ENCODE assay signal across 8 mouse cellular contexts in genomic region chr12:70367326-70368248, GRCm38 (mm10). TPM values are rescaled to one million over a fixed set of nuclear protein-coding genes. Genes with fewer than 3 reads are reported as not detected.
A peak's percentile ranks its signal among the peaks of the same experiment; 100 is the strongest.
DNase-seq lines count a peak whose midpoint lies in the region; ATAC-seq and TF ChIP-seq lines count a peak whose summit lies in the region.

No protein-coding gene starts in this region.

- TF ChIP-seq CTCF in forebrain, postnatal 0 days (IDR thresholded peaks at IDR 0.05; ENCODE audit: low read depth): peak; percentile 44; the same call in 1 of the 2 replicates
- TF ChIP-seq CTCF in midbrain, postnatal 0 days (IDR thresholded peaks at IDR 0.05): peak; percentile 47

- peak; percentile 72 for DNase-seq in MN1 (ENCODE audit: low spot score)
- DNase-seq in cerebellum, adult 18-20 months: peak; percentile 48 to 59
- DNase-seq in forebrain, postnatal 0 days: peak; percentile 88
- DNase-seq in left cerebral cortex, adult 9 months (ENCODE audit: low spot score in 2 of 2): peak; percentile 76 to 84
- DNase-seq in midbrain, postnatal 0 days (ENCODE audit: low spot score): peak; percentile 96
- DNase-seq in testis, postnatal 10 days (ENCODE audit: low spot score): peak; percentile 52
- DNase-seq in urinary bladder, postnatal 14 days (ENCODE audit: low spot score): no peak

- H3K27me3 ChIP-seq in forebrain, postnatal 0 days (ENCODE audit: insufficient read depth, low read length): no peaks in the 10 kb centered on the region
- H3K27me3 ChIP-seq in intestine, embryonic 15.5 days (replicated peaks): no peaks in the 10 kb centered on the region
- H3K27me3 ChIP-seq in midbrain, postnatal 0 days (ENCODE audit: insufficient read depth, low read length): no peaks in the 10 kb centered on the region

- peaks cover 8% of the 10 kb centered on the region; the same call in 1 of the 2 replicates for H3K4me1 ChIP-seq in forebrain, postnatal 0 days (ENCODE audit: insufficient read depth)
- H3K4me1 ChIP-seq in intestine, embryonic 15.5 days (replicated peaks): no peaks in the 10 kb centered on the region
- peaks cover 5% of the 10 kb centered on the region; the same call in 1 of the 2 replicates for H3K4me1 ChIP-seq in midbrain, postnatal 0 days (ENCODE audit: insufficient read depth, low read length)

- H3K4me3 ChIP-seq in forebrain, postnatal 0 days (ENCODE audit: low read depth, low read length): peak overlapping the region; percentile 17; the same call in 1 of the 2 replicates
- no peak overlapping the region for H3K4me3 ChIP-seq in intestine, embryonic 15.5 days (replicated peaks)
- peak overlapping the region; percentile 22 for H3K4me3 ChIP-seq in midbrain, postnatal 0 days (ENCODE audit: low read depth, low read length)

- peak overlapping the region; percentile 85 for H3K27ac ChIP-seq in forebrain, postnatal 0 days (ENCODE audit: low read depth, low read length)
- peak overlapping the region; percentile 49; the same call in 1 of the 2 replicates for H3K27ac ChIP-seq in intestine, embryonic 15.5 days
- H3K27ac ChIP-seq in midbrain, postnatal 0 days (ENCODE audit: low read depth, low read length): peak overlapping the region; percentile 93

- WGBS in forebrain, postnatal 0 days: 18% methylated on average over 19 of the region's 19 CpGs
- WGBS in intestine, embryonic 15.5 days: 34% methylated on average over 19 of the region's 19 CpGs
- 8% methylated on average over 19 of the region's 19 CpGs for WGBS in midbrain, postnatal 0 days

- peak overlapping the region; percentile 44; the same call in 1 of the 2 replicates for H3K9ac ChIP-seq in forebrain, postnatal 0 days
- no peak overlapping the region for H3K9ac ChIP-seq in intestine, embryonic 15.5 days
- H3K9ac ChIP-seq in midbrain, postnatal 0 days (replicated peaks; ENCODE audit: low read length, poor library complexity, severe bottlenecking): peak overlapping the region; percentile 15

- no peaks in the 10 kb centered on the region for H3K9me3 ChIP-seq in forebrain, postnatal 0 days (ENCODE audit: low read length)
- H3K9me3 ChIP-seq in intestine, embryonic 15.5 days: no peaks in the 10 kb centered on the region
- H3K9me3 ChIP-seq in midbrain, postnatal 0 days (ENCODE audit: low read length): no peaks in the 10 kb centered on the region

- ATAC-seq in forebrain, postnatal 0 days: peak; percentile 96
- ATAC-seq in intestine, embryonic 15.5 days: peak; percentile 96
- peak; percentile 94 for ATAC-seq in midbrain, postnatal 0 days (ENCODE audit: low FRiP score)

- no peaks in the 10 kb centered on the region for H3K36me3 ChIP-seq in forebrain, postnatal 0 days (ENCODE audit: insufficient read depth)
- no peaks in the 10 kb centered on the region for H3K36me3 ChIP-seq in intestine, embryonic 15.5 days
- H3K36me3 ChIP-seq in midbrain, postnatal 0 days (ENCODE audit: insufficient read depth, low read length): no peaks in the 10 kb centered on the region

- peak overlapping the region; percentile 45 for H3K4me2 ChIP-seq in forebrain, postnatal 0 days (ENCODE audit: low read depth)
- H3K4me2 ChIP-seq in intestine, embryonic 15.5 days (replicated peaks): peak overlapping the region; percentile 51
- peak overlapping the region; percentile 46 for H3K4me2 ChIP-seq in midbrain, postnatal 0 days (ENCODE audit: low read depth, low read length, poor library complexity, severe bottlenecking)

RNA-seq across cellular contexts. Expression of gene Trim9, which starts 20.2 kb away (rescaled TPM):
- 114 and 135 TPM in 2 replicates for total RNA-seq in forebrain, postnatal 0 days (2014; rRNA removed)
- 67.0 and 96.8 TPM in 2 replicates for polyA plus RNA-seq in forebrain, postnatal 0 days (2015; fragmentation: Nextera tagmentation; extraction: Ambion mirVana)
- 1.5 and 1.7 TPM in 2 replicates for polyA plus RNA-seq in intestine, embryonic 15.5 days (2015; fragmentation: Nextera tagmentation; extraction: Ambion mirVana)
- 219 and 234 TPM in 2 replicates for total RNA-seq in midbrain, postnatal 0 days (2014; rRNA removed)
- polyA plus RNA-seq in midbrain, postnatal 0 days (2015; fragmentation: Nextera tagmentation; extraction: Ambion mirVana): 116 and 120 TPM in 2 replicates

Comparison
In these comparisons a context has a peak if more than half of its experiments do, and no peak if none do; other contexts are left out.
1. RNA of gene Trim9, which starts 20.2 kb away (polyA plus RNA-seq): 116 to 120 TPM in midbrain, postnatal 0 days and 67.0 to 96.8 TPM in forebrain, postnatal 0 days; 1.5 to 1.7 TPM in intestine, embryonic 15.5 days; every median in the first group is over 10 times any median in the second.
2. Peak in every context shown above with its lines, with median percentiles within 50 percentile points of each other: ATAC-seq, H3K27ac ChIP-seq and H3K4me2 ChIP-seq.